Mouse (Mus musculus): ENCODE results near the gene Pafah1b2. TPM values are rescaled to one million over a fixed set of nuclear protein-coding genes. Genes with fewer than 3 reads are reported as not detected.

The Pafah1b2 gene
- polyA plus RNA-seq, 1 experiment from 2014 or later, result 113 TPM

DNA sequence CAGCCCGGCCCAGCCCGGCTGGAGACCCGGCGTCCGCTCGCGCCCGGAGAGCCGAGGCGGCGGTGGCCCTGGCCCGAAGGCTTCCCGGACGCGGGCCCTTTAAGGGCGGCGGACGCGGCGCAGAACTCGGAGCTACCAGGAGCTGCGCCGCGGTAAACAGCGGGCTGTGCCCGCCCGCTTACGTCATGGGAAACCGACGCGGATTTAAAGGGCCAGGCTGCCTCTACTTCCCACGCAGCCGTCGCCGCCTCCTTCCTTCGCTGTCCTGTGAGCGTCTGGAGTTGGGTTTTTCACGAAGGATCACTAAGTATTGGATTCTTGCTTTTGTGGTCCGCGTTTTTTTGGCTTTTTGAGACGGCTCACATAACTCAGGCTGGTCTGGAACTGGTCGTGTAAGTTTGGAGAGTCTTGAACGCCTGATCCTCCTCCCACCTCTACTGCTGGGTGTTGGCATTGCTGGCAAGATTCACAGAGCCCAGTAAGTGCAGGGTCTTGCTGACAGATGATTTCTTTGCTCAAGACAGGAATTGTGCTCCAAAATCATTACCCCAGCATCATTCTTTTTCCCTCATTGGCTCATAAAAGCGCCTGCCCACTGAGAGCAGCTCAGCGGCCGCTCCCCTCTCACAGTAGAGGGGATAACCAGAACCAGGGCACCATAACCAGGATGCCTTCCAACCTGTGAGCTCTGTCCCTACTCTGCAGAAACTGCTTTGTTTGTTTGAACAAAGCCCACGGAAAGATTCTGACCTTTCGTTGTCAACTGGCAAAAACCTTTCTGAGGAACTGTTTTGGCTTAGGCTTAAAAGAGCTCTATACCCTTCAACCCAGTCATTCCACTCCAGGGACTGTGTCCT lies 57.2 kb downstream of the Pafah1b2 start, which contains the start of gene Sidt2:
Gene Sidt2, minus strand, starts transcription at position 152 of the 857 bp plus-strand sequence.
- peak; percentile 95 for DNase-seq (ENCODE audit: low spot score)
- Histone ChIP-seq H3K4me3 (replicated peaks; ENCODE audit: low read depth, low read length) (peak within 1 kb of the TSS; percentile 95), H3K4me2 (ENCODE audit: low read length) (peak within 1 kb of the TSS; percentile 85), H3K27me3 (ENCODE audit: insufficient read depth, low read length) (no peaks in the 10 kb centered on the region), H3K9me3 (replicated peaks; ENCODE audit: low read length) (no peaks in the 10 kb centered on the region), H3K4me1 (replicated peaks; ENCODE audit: insufficient read depth, low read length) (peaks cover 22% of the 10 kb centered on the region), H3K36me3 (ENCODE audit: insufficient read depth, low read length) (peaks cover 15% of the 10 kb centered on the region; the same call in 1 of the 2 replicates), H3K27ac (peak within 1 kb of the TSS; percentile 95), H3K9ac (ENCODE audit: low read depth, low read length) (peak within 1 kb of the TSS; percentile 98)
- no peak for TF ChIP-seq CTCF (IDR thresholded peaks at IDR 0.05; ENCODE audit: low read depth)
- 2% methylated on average over 39 of the region's 48 CpGs for WGBS
- peak; percentile 87 for ATAC-seq (replicated peaks; ENCODE audit: low FRiP score, low read depth)

DNA sequence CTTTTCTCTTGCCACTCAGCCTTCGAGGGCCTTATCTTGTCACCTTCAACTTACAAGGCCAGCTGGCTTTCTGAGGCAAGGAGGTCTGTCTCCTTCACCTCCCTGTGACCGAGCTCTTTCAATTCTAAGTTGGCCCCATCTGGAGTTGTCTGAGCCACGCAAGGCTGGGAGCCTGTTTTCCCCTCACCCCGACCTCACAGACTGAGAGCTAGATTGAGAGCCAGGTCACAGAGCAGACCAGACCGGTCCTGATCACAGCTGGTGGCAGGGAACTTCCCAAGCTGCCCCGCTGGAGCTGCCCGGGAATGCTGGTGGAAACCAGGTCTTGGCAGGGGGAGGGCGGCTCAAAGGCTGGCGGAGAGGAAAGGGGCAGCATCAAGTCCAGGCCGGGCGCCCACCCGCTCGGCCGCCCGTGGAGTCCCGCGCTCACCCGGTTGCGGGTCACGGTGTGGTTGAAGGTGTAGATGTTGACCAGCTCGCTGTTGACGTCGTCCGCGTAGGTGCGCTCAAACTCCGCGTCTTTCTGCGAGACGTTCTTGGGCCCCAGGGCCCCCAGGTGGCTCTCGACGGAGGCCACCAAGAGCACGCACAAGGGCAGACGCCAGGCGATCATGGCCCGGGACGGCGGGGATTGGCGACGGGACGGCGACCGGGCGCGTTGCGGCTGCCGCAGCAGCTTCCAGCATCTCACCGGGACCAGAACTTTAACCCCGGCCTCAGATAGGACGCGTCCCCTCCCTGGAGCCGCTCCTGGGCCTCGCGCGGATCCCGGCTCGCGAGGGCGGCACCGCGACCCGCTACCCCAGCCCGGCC lies 58.0 kb downstream of the Pafah1b2 start:
- H3K36me3 ChIP-seq (ENCODE audit: insufficient read depth, low read length), result peaks cover 23% of the 10 kb centered on the region; the same call in 1 of the 2 replicates
- H3K4me1 ChIP-seq (replicated peaks; ENCODE audit: insufficient read depth, low read length), result peaks cover 22% of the 10 kb centered on the region
- TF ChIP-seq CTCF (IDR thresholded peaks at IDR 0.05; ENCODE audit: low read depth), result no peak
- peak overlapping the region; percentile 85 for H3K4me2 ChIP-seq (ENCODE audit: low read length)
- peak overlapping the region; percentile 95 for H3K4me3 ChIP-seq (replicated peaks; ENCODE audit: low read depth, low read length)
- peak overlapping the region; percentile 95 for H3K27ac ChIP-seq
- H3K27me3 ChIP-seq (ENCODE audit: insufficient read depth, low read length), result no peaks in the 10 kb centered on the region
- DNase-seq (ENCODE audit: low spot score), result peak; percentile 56
- WGBS, result under 1% methylated on average over 62 of the region's 63 CpGs
- peak overlapping the region; percentile 98 for H3K9ac ChIP-seq (ENCODE audit: low read depth, low read length)
- H3K9me3 ChIP-seq (replicated peaks; ENCODE audit: low read length), result no peaks in the 10 kb centered on the region
- ATAC-seq (replicated peaks; ENCODE audit: low FRiP score, low read depth), result peak; percentile 72

DNA sequence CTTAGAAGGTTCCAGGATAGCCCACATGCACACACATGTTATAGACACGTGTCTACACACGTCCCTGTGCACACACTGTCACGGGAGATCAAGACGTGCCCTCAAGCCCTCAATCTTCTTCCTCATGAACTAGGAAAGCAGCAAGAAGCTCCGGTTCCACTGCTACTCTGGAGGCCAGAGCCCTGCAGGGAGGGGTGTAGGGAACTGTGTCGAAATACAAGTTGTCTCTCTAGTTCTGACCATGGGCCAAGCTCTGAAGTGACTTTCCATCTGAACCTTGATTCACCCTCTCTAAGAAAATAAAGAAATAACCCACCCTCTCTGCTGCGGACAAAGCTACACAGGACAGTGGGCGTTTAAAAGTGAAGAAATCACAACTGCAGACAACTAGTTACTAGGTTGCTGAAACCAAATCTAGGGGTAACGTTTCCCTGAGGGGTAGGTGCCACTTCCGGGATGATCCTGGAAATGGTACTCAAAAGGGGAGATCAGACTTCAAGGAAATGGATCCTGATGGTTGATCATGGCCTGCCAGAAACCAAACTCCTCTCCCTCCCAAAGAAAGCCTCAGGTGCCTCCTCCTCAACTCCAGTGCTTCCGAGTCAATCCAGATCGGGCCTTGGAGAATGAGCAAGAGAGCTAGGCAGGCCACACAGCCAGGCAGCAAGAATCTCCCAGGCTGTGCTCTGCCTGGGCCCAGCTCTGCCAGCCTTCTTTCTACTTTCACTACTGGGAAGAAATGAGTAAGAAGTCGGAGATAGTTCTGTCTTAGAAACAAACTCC lies 58.8 kb downstream of the Pafah1b2 start:
- no peak for TF ChIP-seq CTCF (IDR thresholded peaks at IDR 0.05; ENCODE audit: low read depth)
- peaks cover 22% of the 10 kb centered on the region for H3K4me1 ChIP-seq (replicated peaks; ENCODE audit: insufficient read depth, low read length)
- peak overlapping the region; percentile 95 for H3K27ac ChIP-seq
- no peaks in the 10 kb centered on the region for H3K27me3 ChIP-seq (ENCODE audit: insufficient read depth, low read length)
- WGBS, result 38% methylated on average over 13 of the region's 13 CpGs
- peak overlapping the region; percentile 85 for H3K4me2 ChIP-seq (ENCODE audit: low read length)
- no peak for ATAC-seq (replicated peaks; ENCODE audit: low FRiP score, low read depth)
- peak overlapping the region; percentile 98 for H3K9ac ChIP-seq (ENCODE audit: low read depth, low read length)
- H3K9me3 ChIP-seq (replicated peaks; ENCODE audit: low read length), result no peaks in the 10 kb centered on the region
- peak; percentile 39 for DNase-seq (ENCODE audit: low spot score)
- H3K4me3 ChIP-seq (replicated peaks; ENCODE audit: low read depth, low read length), result peak overlapping the region; percentile 95
- peaks cover 26% of the 10 kb centered on the region; the same call in 1 of the 2 replicates for H3K36me3 ChIP-seq (ENCODE audit: insufficient read depth, low read length)

DNA sequence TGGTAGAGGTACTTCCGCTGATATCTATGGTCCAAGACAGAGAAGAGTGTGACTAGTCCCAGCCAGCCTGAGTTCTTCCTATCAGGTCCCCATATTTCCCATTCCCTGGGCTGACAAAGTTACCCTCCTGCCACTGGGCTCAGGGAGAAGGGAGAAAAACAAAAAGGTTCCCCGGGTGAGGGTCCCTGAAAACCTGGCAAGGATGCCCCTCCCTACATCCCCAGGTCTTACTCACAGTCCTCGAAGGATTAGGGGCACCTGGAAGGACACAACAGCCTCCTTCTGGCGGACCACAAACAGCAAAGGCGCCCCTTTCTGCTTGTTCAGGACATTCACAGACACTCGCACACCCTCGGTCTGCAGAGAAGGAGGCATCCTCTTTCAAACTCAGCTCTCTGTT lies 59.6 kb downstream of the Pafah1b2 start:
- peak overlapping the region; percentile 85 for H3K4me2 ChIP-seq (ENCODE audit: low read length)
- no peak for TF ChIP-seq CTCF (IDR thresholded peaks at IDR 0.05; ENCODE audit: low read depth)
- H3K9ac ChIP-seq (ENCODE audit: low read depth, low read length), result peak overlapping the region; percentile 98
- H3K27ac ChIP-seq, result no peak overlapping the region
- DNase-seq (ENCODE audit: low spot score) (no peak), ATAC-seq (replicated peaks; ENCODE audit: low FRiP score, low read depth) (no peak)
- H3K36me3 ChIP-seq (ENCODE audit: insufficient read depth, low read length), result peaks cover 33% of the 10 kb centered on the region
- no peak overlapping the region for H3K4me3 ChIP-seq (replicated peaks; ENCODE audit: low read depth, low read length)
- H3K9me3 ChIP-seq (replicated peaks; ENCODE audit: low read length), result no peaks in the 10 kb centered on the region
- H3K4me1 ChIP-seq (replicated peaks; ENCODE audit: insufficient read depth, low read length), result peaks cover 22% of the 10 kb centered on the region
- no peaks in the 10 kb centered on the region for H3K27me3 ChIP-seq (ENCODE audit: insufficient read depth, low read length)
- WGBS, result 78% methylated on average over 7 of the region's 7 CpGs

DNA sequence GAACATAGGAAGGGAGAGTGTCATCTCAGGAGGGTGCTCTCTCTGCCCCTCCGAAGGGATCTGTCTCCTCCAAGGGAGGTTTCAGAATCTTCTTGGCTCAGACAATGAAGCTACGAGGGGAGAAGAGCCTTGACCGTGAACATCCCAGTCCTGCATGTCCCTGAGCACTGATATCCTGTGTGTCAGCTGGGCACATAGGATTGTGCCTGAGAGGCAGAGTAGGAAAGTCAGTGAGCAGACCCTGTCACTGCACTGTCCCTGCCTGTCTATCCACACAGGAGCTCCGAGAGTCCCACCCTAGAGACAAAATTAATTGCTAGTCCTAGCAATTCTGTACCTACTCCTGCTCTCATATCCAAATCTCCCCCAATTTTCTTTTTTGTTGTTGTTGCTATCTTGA lies 60.4 kb downstream of the Pafah1b2 start:
- Histone ChIP-seq H3K27ac (no peak overlapping the region), H3K36me3 (ENCODE audit: insufficient read depth, low read length) (peaks cover 42% of the 10 kb centered on the region), H3K9ac (ENCODE audit: low read depth, low read length) (no peak overlapping the region), H3K4me1 (replicated peaks; ENCODE audit: insufficient read depth, low read length) (peaks cover 22% of the 10 kb centered on the region), H3K4me2 (ENCODE audit: low read length) (no peak overlapping the region), H3K4me3 (replicated peaks; ENCODE audit: low read depth, low read length) (no peak overlapping the region), H3K9me3 (replicated peaks; ENCODE audit: low read length) (no peaks in the 10 kb centered on the region), H3K27me3 (ENCODE audit: insufficient read depth, low read length) (no peaks in the 10 kb centered on the region)
- TF ChIP-seq CTCF (IDR thresholded peaks at IDR 0.05; ENCODE audit: low read depth), result no peak
- DNase-seq (ENCODE audit: low spot score), result no peak
- 93% methylated on average over 4 of the region's 4 CpGs for WGBS
- no peak for ATAC-seq (replicated peaks; ENCODE audit: low FRiP score, low read depth)

DNA sequence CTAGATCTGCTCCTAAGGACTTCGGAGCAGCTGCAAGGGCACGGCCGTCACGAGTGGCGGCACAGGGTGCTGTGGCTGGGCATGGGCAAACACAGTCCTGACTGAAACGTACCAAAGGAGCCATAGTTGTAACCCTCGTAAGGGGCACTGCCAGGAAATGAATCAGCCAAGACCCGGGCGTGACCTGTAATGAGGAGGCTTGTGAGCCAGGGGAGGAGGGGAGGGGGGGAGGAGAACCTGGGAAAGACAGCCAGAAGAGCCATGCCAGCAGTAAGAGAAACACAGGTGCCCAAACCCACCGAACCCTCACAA lies 65.7 kb downstream of the Pafah1b2 start:
- no peak for TF ChIP-seq CTCF (IDR thresholded peaks at IDR 0.05; ENCODE audit: low read depth)
- H3K4me1 ChIP-seq (replicated peaks; ENCODE audit: insufficient read depth, low read length), result no peaks in the 10 kb centered on the region
- H3K4me2 ChIP-seq (ENCODE audit: low read length), result no peak overlapping the region
- peaks cover 86% of the 10 kb centered on the region for H3K36me3 ChIP-seq (ENCODE audit: insufficient read depth, low read length)
- WGBS, result 77% methylated on average over 10 of the region's 10 CpGs
- no peak overlapping the region for H3K9ac ChIP-seq (ENCODE audit: low read depth, low read length)
- ATAC-seq (replicated peaks; ENCODE audit: low FRiP score, low read depth), result no peak
- no peak overlapping the region for H3K27ac ChIP-seq
- H3K27me3 ChIP-seq (ENCODE audit: insufficient read depth, low read length), result no peaks in the 10 kb centered on the region
- no peak overlapping the region for H3K4me3 ChIP-seq (replicated peaks; ENCODE audit: low read depth, low read length)
- H3K9me3 ChIP-seq (replicated peaks; ENCODE audit: low read length), result no peaks in the 10 kb centered on the region
- no peak for DNase-seq (ENCODE audit: low spot score)
